Mouse (Mus musculus): ENCODE results near the gene Sh2d6.

DNA sequence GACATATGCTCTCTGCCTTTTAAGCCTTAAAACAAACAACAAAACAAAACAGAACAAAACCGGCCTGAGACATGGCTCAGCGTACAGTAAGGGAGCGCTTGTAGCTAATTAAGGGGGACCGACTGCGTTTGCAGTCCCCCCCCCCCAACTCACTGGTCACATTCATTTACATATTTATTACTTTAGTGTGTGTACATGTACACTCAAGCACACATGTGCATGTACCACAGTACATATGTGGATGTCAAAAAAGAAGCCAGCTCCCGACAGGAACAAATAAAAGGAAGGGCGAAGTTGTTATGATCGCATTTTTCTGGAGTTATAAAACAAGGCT is 31.5 kb upstream of the Sh2d6 start:
- TF ChIP-seq EP300 (IDR thresholded peaks at IDR 0.05; ENCODE audit: low read depth) (no peak), CTCF (IDR thresholded peaks at IDR 0.05; ENCODE audit: low read depth) (no peak)

Measured in heart, postnatal 0 days (tissue).